Mouse (Mus musculus): ENCODE results near the gene Mrps18c. TPM values are rescaled to one million over a fixed set of nuclear protein-coding genes. Genes with fewer than 3 reads are reported as not detected.

Gene Mrps18c
- 10 to 100 TPM; 73.2 to 85.1 TPM for total RNA-seq (2021)

DNA sequence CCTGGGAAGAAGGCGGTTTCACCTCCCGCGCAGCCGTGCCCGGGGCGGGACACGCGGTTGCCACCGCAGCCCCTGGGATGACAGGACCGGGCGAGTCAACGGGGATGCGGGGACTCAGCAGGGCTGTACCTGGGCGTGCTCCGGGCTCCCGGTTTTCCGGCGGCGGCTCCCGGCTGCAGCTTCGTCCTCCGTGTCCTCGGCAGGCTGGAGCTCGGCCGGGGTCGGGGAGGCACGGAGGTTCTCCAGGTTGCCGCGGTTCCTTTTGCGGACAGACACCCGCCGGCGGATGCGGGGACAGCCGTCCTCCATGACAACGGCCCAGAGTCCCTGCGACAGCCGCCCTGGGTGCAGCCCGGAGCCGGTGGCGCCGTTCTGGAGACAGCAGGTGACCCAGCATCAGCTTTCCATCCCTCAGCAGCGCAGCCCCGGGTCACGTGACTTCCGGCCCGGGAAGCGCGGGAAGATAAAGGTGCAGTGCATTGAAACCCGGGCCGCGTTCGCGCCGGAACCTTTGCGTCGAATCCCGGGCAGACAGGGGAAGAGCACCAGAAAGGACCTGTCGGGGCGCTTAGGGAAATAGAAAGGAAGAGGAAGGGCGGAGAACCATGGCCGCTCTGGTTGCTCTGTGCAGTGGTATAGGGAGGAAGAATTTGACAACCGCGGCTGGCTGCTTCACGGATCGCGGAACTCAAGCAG lies at the start of gene Mrps18c, which contains the start of gene Helq:
Gene Mrps18c, plus strand, starts transcription at position 463 of the 696 bp plus-strand sequence.
Gene Helq, minus strand, starts transcription at position 434 of the 696 bp plus-strand sequence.
- intact Hi-C loops (cut with DNase I): loop anchor here (2.0 to 10.0 kb wide), 2 partner anchors 22 to 254 kb away; partner anchors contain the start of gene Abraxas1
- peak; percentile 71 for DNase-seq (ENCODE audit: low spot score)

DNA sequence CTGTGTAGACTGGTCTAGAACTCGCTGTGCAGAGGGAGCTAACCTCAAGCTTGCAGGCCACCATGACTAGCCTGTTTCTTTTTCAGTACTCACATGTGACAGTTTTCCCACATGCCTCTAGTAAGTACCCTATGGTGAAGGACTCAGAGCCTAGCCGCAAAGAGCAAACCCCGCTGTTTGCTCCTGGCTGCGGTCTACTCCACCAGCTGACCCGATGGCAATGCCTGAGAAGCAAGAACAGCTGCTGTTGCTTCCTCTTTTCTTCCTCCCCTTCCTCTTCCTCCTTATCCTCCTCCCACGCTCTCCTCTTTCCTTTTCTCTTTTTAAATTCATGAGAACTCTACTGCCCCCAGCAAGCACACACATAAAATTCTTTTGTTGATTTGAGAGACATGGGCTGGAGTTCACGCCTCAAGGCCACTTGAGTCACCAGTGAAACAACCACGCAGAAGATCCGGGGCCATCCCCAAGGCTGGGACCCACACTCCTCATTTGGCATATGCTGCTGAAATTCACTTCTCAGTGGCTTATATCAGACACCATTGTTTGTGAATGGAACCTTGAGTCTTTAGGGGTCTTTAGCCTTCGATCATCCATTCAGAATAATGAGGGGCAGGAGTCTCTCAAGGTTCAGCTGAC lies 47.7 kb upstream of the Mrps18c start:
- no peak for DNase-seq (ENCODE audit: low spot score)
- intact Hi-C loops (cut with DNase I): no loop called here

DNA sequence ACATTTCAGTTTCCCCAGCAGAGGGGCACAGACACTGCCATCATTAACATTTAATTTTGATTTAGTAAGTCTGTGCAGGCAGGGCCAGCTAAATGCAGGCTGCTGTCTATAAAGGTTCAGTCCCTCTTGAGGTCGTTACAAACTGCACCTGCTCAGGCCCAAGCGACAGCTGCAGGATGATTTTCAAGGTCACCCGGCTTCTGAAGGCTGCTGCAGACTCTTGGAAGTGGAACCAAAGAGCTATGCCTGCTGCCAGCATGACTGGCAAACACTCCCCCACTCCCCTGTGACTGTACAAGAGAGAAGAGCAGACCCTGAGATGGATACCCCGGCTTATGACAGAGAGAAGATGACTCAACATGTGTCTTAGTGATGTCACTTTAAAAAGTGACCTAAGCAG lies 46.8 kb upstream of the Mrps18c start:
- DNase-seq (ENCODE audit: low spot score): no peak
- intact Hi-C loops (cut with DNase I): no loop called here

DNA sequence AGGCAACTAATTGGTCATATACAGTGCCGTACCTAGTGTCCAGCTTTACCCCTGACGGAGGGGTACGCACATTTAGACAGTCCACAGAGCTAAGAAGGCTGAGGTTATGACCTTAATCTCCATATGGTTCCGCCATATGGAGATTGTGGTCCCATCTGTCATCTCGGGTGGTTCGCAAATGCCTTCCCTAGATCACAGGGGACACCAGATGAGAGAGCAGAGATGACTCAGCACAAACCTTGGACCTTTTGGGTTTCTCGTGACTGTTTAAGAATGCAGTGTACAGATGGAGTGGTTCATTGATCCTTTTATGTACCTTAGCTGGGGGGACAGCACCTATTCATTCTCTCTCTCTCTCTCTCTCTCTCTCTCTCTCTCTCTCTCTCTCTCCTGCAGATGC lies 45.0 kb upstream of the Mrps18c start:
- DNase-seq (ENCODE audit: low spot score): no peak

DNA sequence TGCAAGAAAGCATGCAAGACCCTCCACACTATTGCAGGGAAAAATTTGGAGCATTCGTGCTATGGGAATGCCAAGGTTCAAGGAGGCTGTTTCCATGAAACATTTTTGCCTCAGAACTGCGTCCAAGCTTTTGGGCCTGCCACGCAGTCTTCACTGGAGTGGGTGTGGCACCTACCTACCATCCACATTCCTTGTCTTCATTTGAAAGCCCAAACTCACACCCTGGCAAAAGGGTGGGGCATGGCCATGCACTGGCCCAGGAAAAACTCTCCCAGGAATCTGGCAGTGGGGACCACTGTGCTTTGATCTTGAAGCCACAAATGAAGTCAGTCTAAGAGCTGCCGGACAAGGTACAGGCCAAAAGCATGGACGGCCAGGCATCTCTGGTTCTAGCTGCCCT lies 40.3 kb upstream of the Mrps18c start:
- intact Hi-C loops (cut with DNase I): no loop called here
- DNase-seq (ENCODE audit: low spot score): no peak

More for the DNA sequence above, 45.0 kb upstream of the Mrps18c start:
- intact Hi-C loops (cut with DNase I): no loop called here

DNA sequence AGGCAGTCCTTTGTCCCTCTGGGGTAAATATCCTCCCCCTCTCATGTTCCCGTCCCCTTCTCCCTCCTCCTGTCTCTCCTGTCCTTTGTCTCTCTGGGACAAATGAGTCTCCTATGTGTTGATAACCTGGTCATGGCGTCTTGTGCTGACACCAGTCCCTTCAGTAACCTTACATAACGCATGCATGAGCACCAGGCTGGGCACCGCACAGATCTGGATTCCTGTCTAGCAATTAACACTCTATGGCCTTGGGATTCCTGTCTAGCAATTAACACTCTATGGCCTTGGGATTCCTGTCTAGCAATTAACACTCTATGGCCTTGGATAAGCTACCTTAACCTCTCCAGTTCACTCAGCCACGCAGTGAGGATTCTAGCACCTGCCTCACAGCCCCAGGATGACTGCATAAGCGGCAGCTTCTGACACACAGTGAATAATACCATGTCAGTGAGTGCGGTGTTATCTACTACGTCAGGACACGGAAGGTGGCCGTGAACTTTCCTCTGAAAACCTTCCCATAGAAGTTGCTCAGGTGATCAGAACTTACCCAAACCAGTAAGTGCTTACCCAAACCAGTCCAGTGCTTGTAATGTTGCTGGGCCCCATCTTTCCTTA lies 38.3 kb upstream of the Mrps18c start:
- intact Hi-C loops (cut with DNase I): no loop called here
- no peak for DNase-seq (ENCODE audit: low spot score)

DNA sequence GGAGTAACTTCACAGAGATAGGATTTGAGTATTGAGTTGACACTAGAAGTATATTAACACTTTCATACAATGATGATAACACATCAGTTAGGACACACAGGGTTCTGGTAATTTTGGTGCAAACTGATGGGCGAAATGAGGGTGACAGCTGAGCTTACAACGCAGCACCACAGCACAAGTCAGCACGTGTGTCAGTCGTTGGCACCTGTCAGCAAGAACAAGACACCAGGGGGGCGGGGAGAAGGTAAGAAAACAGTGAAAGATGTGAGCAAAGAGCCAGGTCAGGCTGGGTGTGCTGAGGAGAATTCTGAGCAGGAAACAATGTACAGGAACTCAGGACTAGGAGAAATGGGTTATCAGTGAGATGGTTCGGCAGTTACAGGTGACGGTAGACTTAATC lies 36.7 kb upstream of the Mrps18c start:
- intact Hi-C loops (cut with DNase I): no loop called here
- DNase-seq (ENCODE audit: low spot score): no peak

DNA sequence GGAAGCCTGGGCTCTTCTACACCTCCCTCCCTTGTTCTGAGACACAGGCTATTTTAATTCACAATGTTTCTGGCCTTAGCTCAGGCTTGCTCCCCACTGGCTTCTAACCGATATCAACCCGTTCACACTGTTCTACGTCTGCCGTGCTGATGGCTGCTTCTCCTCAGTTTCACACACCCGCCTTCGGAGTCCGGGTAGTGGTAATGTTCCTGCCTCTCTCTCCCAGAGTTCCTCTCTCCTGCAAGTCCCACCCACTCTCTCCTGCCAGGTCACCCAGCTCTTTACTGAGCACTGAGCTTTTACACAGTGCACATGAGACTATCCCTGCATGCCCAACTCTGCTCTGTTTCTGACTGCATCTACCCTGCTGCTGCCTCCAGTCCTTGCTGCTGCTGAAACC lies 32.4 kb upstream of the Mrps18c start:
- intact Hi-C loops (cut with DNase I): no loop called here

DNA sequence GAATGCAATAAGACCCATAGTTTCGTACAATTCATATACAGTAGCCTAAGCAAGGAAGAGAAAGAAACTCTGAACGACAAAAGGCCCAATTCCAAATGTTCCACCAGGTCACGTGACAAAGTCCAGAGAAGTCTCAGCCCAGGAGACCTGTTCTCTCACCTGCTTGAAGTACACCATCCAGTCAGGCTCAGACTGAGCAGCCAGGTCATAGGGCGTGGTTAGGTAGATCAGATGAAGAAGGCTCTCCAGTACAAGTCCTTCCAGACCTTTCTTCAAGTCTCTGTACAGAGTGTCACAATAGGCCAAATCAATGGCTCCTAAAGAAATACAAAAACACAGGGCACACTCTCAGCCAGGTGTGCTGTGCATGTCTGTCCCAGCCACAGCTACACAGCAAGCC lies 26.9 kb upstream of the Mrps18c start:
- intact Hi-C loops (cut with DNase I): no loop called here

More for the DNA sequence above, 32.4 kb upstream of the Mrps18c start:
- no peak for DNase-seq (ENCODE audit: low spot score)

DNA sequence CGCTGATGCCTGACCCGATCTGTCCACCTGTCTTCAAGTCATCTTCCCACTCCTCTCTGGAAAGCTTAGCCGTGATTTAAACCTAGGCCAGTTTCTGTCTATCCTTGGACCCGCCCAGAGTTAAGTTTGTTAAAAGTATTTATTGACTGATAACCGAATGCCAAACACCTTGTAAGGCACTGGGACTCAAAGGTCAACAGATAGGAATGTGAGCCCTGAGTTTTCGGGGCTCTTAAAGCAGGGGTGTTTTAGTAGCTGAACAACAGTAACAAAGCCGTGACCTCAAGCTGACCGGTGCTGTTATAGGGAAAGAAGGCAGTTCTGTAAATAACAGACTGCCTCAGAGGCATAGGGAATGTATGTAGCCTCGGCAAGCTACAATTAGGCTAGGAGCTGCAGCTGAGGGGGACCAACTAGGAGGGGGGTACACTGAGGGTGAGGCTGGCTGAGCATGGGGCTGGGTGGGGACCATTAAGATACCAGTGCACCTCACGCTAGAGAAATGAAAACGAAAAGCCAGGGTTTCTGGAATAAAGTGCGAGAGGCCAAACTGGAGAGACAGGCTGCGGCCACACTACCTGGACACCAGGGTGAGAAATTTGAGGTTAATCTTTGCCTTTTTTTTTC lies 22.5 kb upstream of the Mrps18c start:
- intact Hi-C loops (cut with DNase I): no loop called here
- DNase-seq (ENCODE audit: low spot score): no peak

More for the DNA sequence above, 26.9 kb upstream of the Mrps18c start:
- DNase-seq (ENCODE audit: low spot score): no peak

DNA sequence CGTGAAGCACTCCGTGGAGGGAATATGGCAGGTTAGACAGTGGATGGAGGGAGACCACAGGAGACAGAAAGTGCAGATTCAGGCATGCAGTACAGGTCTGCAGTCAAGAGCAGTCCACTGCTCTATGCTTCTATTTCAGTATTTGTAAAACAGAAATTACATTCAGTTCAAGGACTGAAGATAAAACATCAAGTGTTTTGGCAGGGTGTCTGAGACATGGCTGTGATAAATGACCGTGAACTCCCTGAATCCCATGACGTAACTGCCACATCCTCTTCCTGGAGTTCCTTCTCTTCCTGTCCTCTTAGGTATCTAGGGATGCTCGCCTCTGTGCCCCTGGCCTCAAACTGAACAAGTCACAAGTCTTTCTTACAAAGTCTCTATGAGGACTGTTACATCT lies 21.5 kb upstream of the Mrps18c start:
- intact Hi-C loops (cut with DNase I): no loop called here
- DNase-seq (ENCODE audit: low spot score): no peak

DNA sequence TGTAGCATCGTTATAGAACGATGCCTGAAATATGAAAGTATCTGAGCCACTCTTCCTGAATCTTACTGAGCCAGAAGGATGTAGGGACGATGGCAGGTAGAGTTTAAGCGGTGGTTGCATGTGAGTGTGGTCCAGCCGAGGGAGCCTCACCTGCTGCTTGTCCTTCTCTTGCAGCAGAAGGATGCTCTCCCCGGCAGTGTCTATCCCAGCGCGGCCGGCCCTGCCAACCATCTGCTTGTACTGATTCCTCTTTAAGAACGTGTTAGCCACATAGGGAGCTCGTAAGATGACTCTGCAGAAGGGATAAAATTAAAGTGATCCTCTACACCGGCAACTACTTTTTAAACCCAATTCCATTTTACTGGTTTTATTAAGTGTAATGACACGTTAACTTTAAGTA lies 19.4 kb upstream of the Mrps18c start:
- intact Hi-C loops (cut with DNase I): no loop called here
- no peak for DNase-seq (ENCODE audit: low spot score)

DNA sequence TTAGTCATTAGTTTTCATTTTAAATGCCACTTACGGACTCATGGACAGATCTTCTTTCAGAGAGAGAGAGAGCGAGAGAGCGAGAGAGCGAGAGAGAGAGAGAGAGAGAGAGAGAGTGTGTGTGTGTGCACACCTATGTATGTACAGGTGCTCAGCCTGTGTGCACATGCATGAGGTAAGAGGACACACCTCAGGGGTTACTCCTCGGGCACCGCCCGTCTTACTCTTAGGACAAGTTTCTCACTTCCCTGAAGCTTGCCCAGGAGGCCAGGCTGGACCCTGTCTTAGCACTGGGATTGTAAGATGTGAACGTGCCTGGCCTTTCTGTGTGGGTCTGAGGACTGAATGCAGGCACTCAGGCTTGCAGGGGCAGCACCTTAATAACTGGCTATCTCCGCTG lies 10.9 kb upstream of the Mrps18c start:
- no peak for DNase-seq (ENCODE audit: low spot score)
- intact Hi-C loops (cut with DNase I): no loop called here

DNA sequence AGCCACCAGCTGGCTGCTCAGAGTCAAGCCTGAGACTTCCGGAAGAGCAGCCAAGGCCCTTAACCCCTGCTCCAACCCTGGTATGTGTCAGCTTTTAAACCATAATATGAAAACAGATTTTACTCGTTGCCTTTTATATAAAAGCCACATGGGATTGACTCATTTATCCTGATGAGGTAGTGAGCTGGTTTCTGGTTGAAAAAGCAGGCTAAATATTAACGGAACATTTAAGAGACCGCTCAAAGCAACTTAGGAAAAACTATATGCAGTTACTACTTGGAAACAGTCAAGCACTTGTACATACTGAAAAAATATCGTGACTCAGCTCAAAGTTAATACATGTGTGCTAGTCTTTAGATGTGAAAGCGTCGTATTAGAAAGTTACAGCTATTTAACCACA lies 6.2 kb upstream of the Mrps18c start:
- intact Hi-C loops (cut with DNase I): loop anchor here (10.0 kb wide), 1 partner anchor 247 kb away; no protein-coding TSS in a partner anchor
- DNase-seq (ENCODE audit: low spot score): no peak

DNA sequence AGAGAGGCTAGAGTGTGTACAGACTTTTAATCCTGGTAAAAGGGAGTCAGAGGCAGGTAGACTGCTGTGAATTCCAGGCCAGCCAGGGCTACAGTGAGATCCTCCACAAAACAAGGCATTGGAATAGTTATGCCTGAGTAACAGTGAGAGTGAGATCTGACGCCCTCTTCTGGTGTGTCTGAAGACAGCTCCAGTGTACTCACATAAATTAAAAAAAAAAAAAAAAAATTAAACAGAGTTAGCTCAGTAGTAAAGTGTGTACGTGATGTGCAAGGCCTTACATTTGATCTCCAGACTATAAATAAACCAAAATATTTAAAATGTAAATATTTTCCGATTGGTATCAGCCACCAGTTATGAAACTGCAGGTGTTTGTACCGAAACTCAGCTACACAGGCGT lies 4.3 kb upstream of the Mrps18c start:
- intact Hi-C loops (cut with DNase I): loop anchor here (10.0 kb wide), 1 partner anchor 249 kb away; no protein-coding TSS in a partner anchor
- no peak for DNase-seq (ENCODE audit: low spot score)

DNA sequence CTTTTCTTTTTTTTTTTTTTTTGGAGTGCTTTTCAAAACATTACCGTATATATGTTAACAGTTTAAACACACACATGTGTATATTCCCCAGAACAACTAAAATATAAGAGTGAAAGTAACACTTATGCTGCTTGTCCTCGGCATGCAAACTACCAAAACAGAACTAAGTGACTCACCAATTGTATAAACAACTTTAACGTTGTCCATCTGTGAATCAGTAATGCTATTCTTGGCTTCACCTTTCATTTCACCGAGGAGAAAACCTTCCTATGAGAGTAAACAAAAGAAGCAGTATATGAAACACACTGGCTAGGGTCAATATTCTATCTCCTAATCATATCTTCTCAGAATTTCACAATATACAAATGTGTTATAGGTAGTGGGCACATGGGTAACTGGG lies 19.9 kb downstream of the Mrps18c start:
- intact Hi-C loops (cut with DNase I): loop anchor here (5.0 kb wide), 1 partner anchor 761 kb away; no protein-coding TSS in a partner anchor
- DNase-seq (ENCODE audit: low spot score): no peak

DNA sequence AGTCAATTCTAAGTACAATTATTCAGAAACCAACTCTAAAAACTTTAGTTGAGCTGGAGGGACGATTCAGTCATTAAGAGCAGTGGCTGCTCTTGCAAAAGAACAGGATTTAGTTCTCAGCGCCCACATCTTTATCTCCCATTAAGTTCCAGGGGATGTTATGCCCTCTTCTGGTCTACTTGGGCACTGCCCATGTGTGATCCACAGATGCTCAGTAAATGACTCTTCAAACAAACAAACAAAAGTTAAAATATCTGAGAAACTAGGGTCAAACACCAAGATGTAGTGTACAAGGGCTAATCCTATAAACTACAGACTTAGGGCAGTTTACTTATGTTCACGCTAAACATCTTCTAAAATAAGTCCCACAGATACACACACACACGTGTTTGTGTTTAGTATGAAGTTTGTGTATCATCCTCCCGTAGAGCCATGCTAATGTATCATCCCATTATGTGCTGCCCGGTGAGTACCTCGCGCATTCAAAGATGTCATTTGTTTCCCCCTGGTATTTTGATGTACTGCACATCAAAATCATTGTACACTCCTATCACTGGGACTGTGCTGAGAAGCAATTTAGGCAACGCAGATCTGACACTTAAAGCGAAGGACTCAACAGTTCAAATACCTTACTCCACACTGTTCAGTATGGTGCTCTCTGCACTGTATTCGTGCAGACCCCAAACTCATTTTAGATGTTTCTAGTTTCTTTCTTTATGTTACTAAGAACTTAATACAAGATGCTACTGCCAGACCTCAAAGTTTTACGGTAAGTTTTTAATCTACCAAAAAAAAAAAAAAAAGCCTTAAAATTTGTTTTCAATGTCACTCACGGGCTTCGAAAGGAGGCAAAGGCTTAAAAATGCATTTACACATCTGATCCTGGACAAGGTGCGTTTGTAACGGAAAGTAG lies 21.4 kb downstream of the Mrps18c start:
- intact Hi-C loops (cut with DNase I): loop anchor here (2.0 to 10.0 kb wide), 3 partner anchors 21 to 845 kb away; partner anchors contain the start of genes Helq, Mrps18c and Nkx6-1
- DNase-seq (ENCODE audit: low spot score): no peak

DNA sequence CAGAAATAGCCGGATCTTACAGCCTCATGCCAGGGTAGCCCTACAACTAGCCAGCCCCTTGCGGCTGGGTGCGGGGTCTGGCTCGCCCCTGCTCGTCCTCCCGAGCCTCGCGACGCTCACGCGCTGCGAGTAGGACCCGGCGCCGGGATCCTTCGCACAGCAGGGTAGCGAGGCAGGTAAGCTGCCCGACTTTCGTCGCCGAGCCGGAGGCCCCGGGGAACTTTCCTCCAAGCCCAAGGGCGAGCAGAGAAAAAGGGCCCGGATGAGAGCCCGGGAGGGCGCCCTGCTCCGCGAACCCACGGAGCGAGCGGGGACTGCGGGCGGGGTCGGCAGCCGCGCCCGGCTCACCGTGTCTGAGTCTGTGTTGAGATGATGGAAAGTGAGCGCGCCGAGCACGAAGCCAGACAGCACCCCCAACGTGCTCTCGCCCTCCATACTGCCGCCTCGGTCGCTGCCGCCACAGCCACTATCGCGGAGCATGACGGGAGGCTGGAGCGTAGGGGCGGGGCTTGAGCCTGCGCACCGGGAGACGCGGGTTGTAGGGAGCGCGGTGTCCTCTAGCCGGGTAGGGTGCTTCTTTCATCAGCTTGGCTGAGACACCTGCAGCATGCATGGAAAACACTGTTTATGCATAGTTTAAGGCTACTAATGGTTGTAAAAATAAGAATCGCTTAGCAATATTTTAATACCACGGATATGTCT lies 22.2 kb downstream of the Mrps18c start, which contains the start of gene Abraxas1:
Gene Abraxas1, minus strand, starts transcription at position 483 of the 702 bp plus-strand sequence.
- DNase-seq (ENCODE audit: low spot score): peak; percentile 65
- intact Hi-C loops (cut with DNase I): loop anchor here (2.0 to 10.0 kb wide), 2 partner anchors 22 to 844 kb away; partner anchors contain the start of genes Helq, Mrps18c and Nkx6-1
